Mouse (Mus musculus) frontal cortex, postnatal 10 days (tissue): ENCODE data around the gene Galnt7.
A peak's percentile ranks its signal among the peaks of the same experiment; 100 is the strongest.
"Not testable (repeated sequence)": the region's sequence is repeated elsewhere in the genome, so short reads cannot be mapped to it uniquely, and the experiment has no call there.

Source experiments
- DNase-seq, 2 experiments: peaks; one replicate each; pipeline ENCODE4 v3.0.0; 2022; ENCODE audit warnings: low spot score in 2 of 2, mixed read lengths in 1 of 2

The Galnt7 gene

DNA sequence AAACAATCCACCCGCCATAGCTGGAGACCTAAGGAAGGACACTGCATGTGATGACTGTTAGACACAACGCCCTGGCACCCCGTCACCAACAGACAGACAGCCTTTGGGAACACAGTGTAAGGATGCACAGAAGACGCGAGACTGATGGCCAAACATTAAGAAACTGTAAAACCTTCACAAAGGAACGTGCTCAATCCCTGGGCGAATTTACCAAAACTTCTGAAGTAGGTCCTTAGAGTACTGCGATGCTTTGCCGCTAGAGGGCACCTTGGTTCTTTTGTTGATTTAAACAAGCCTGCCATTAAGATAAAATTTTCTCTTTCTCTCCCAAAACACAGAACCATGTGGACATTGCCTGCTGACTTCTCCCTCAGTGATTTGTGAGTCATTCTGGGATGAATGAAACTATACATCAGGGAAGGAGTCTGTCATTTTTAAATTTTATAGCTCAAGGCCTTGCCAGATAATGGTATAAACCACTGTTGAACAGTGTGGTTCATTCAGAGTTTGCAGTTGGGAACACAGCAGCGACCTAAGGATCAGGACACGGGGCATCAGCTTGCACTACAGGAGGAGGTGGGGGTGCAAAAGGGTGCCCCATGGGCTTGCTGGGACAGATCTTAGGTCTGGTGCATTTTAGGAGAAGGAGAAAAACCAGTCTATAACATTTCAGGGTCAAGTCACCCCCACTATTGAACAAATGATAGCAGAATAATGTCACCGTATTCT is 112.6 kb downstream of the Galnt7 start:
- DNase-seq, result peak in 1 of 2 experiments; percentile 61

DNA sequence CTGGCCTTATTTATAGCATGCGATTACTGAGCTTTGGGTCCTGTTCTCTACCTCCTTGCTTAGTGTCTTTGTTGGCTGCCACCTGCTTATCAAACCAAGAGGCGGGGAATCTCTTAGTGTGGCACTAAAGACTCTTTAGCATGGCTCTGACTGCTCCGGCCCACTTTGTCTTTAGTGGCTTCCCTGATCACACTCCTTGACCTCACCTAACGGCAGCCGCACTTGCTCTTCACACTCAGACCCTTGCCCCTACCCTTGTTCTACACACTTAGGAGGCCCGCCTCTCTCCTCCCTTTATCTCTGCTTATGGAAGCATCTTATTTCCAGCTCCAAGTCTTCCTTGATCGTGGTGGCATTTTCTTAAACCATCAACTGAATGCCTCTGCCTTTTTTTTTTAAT is 114.2 kb downstream of the Galnt7 start:
- DNase-seq, result no peak

DNA sequence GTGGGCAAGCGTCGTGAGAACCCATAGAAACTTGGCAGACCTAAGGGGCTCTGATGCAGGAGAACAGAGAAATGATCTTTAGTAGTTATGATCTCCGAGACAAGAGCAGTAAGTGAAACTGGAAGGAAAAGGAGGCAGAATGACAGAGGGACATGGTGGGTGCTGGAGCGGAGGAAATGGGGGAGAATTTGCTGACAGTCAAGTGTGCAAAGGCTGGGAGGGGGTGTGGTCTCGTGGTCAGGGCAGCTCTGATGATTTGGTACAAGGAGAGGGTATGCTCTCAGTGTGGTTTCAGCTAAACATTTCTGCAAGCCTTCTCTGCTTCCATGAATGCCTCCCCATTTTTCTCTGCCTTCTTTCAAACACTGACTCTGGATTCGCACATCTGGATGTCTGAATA is 116.7 kb downstream of the Galnt7 start:
- no peak for DNase-seq

DNA sequence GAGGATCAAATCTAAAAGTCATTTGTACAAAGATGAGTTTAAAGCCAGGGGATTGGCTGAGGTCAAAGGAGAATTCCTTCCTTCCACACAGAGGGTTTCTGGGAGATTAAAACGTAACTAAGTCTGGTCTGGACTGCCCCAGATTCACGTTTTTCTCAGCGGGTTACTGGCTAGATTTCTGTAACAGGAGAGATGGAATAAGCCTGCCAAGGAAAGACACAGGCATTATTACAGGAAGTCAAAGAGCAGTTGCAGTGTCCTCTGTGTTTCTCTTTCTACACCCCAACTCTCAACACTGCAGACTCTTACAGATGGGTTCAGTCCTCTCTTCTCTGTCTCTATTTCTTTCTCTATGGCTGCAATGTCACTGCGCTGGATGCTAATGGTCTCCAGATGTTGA is 118.3 kb downstream of the Galnt7 start:
- DNase-seq, result no peak

- DNase-seq, result no peak
These were observed 119.7 kb downstream of the Galnt7 start for GRCm38 (mm10) chr8:57533106-57533505.

DNA sequence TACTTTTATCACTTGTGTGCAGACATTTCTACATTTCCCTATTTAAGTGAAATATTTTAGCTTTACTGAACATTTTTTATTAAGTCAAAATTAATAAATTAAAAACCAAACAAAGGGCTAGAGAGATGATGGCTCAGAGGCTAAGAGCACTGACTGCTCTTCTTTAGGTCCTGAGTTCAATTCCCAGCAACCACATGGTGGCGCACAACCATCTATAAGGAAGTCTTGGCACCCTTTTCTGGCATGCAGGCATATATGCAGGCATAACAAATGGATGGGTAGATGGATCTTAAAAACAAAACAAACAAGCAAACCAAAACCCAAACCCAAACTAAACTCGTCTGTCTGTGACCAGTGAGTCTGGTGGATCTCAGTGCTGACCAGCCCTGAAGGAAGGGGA is 120.6 kb downstream of the Galnt7 start:
- DNase-seq, result no peak

DNA sequence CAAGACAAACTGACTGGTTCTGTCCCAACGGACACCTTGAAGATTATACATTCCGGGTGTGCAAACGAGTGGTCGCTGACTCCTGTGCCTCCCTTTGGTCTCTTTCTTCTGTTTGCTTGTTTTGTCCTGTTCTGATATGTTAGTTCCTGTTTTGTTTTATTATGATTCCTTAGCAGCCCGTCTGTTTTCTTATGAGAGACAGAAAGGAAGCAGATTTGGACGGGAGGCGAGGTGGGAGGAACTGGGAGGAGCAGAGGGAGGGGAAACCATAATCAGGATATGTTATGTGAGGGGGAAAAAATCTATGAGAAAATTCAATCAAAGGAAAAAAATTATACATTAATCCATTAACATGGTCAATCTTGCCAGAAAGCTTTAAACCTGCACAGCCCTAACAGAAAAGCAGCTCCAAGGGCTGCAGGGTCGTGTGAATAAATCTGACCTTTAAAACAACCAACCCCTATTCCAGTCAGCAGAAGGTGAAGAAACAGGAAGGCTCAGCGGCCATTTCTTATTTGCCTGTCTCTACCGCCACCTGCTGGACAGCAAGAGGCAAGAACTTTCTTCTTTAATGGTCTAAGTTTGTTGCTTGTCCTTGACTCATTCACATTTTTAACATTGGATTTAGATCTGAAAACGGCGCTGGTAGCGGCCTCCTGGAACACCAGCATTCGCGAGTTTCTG is 122.0 kb downstream of the Galnt7 start:
- DNase-seq, result peak; percentile 44 to 78

DNA sequence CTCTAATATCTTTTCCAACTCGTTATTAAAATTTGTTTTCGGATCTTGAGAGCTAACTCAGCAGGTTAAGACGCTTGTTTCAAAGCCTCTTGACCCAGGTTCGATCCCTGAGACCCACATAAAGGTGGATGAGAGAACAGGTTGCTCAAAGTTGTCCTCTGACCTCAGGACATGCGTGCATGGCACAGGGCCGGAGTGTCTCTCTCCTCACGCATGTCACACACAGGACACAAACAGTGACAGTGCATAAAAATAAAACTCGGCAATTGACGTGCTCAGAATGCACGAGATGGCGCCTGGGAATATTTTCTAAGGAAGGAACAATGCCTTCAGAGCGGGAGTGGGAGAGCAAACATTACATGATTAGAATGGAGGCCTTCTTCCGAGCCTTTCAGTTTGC is 122.6 kb downstream of the Galnt7 start:
- DNase-seq, result no peak

DNA sequence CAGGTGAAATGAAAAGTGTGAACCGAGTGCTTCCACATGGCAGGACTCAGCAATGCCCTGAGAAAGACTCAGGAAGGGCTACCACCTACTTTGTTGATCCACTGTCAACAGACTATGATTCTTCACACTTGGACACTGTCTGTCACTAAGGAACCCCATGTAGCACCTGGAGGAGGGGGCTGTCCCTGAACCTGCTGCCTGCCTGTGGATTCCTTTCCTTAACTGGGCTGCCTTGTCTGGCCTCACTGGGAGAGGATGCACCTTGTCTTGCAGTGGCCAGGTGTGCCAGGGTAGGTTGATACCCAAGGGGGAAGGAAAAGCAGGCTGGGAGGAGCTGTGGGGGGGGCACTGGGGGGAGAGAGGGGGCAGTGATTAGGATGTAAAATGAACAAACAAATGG is 124.8 kb downstream of the Galnt7 start:
- no peak for DNase-seq

DNA sequence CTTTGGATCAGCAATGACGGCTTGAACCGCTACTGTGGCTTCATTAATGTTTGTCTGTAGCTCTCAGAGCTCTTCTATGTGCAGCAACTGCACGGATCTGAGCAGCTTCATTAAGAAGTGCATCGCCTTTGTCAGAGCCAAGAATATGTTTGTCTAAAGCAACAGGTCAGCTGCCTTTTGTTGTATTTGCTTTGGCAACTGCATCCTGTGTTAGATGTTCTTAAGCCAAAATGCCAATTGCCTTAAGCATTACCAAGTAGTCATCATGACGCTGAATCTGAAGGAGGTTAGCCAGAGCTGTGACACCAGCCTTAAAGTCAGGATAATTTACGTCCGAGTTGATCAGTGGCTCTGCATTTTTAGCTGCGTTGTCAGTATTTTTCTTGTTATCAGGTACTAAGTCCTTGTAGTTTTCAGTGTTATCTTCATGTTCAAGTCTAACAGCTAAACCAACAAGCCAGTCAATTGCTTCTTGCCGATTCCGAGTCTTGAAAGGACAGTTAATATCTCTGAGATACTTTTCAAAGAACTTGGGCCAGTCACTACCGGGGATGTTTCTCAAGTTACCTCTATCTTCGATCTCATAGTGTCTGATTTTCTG is 132.5 kb downstream of the Galnt7 start:
- DNase-seq, result no peak

- DNase-seq, result no peak
These were observed 135.1 kb downstream of the Galnt7 start for GRCm38 (mm10) chr8:57517723-57518122.

GRCm38 (mm10) chr8:57516685-57517084 is 136.1 kb downstream of the Galnt7 start:
- DNase-seq, result not testable (repeated sequence)

DNA sequence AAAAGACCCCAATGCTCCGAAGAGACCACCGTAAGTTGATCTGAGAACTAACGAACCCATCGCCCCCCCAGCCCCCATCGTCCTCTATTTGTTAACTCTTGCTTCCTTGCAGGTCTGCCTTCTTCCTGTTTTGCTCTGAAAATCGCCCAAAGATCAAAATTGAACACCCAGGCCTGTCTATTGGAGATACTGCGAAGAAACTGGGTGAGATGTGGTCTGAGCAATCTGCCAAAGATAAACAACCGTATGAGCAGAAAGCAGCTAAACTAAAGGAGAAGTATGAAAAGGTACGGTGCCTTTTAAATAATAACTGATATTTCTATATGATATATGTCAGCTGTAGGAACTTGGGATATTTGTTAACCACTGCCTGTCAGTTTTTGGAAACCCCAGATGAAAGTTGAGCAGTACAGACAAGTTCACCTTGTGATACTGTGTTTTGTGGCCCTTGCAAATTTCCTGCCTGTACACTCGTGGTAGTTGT is 139.6 kb downstream of the Galnt7 start:
- DNase-seq, result not testable (repeated sequence)

DNA sequence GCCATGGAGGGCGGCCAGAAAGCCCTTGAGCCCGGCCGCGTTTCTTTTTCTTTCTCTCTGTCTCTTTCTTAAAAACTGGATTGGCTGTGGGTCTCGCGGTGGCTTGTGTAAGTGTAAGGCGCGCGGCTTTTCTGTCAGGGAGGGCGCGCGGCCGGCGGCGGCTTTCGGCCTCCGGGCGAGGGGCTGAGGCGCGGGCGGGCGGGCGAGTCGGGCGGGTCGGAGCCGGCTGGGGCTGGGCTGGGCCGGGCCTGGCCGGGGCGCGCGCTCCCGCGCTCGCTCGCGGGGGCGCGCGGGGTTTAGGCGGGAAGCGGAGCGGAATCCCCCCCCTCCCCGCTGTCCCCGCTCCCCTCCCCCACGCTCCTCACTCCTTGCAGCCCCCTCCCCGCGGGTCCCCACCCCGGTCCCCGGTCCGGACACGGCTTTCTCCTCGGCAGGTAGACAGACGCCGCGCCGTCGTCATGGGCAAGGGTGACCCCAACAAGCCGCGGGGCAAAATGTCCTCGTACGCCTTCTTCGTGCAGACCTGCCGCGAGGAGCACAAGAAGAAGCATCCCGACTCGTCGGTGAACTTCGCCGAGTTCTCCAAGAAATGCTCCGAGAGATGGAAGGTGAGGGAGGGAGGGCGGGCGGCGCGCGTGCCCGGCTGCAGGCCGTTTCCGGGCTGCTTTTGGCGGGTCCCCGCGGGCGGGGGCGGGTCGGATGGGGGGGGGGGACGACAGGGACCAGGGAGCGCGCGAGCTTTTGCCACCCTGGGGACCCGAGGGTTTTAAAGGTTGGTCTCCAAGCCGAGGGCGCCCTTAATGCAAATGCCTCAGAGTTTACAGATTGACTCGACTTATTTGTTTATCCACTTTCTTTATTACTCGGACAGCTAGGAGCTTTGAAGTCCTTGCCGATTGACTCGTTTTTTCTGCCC is 140.4 kb downstream of the Galnt7 start:
- DNase-seq, result no peak

- peak; percentile 99 to 100 for DNase-seq
These were observed 141.3 kb downstream of the Galnt7 start, which contains the start of gene Hmgb2 for GRCm38 (mm10) chr8:57511316-57512118. TSS of gene Hmgb2 (plus strand) at chr8:57511907.

DNA sequence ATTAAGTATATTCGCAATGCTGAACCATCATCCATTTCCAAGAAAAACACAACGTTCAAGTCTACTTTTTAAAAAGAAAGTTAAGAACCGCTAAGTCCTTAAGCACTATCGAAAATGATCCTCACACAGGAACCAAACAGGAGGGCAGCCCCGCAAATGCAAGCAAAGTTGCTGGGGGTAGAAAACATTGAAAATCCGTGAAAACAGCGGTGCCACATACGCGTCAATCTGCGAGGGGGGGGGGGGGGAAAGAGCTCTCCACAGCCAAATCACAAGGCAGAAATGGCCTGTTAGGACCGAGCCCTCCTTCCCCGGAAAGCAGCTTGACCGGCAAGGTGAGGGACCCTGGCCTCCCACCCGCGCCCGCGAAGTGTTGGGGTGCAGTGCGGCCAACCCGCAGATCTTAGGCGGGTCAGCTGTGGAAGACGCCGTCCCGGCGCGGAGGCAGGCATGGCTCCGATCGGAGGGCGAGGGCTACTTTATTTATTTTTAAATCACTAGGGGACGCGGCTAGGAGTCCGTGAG is 142.0 kb downstream of the Galnt7 start:
- no peak for DNase-seq

GRCm38 (mm10) chr8:57508657-57509056 is 144.2 kb downstream of the Galnt7 start:
- no peak for DNase-seq

- DNase-seq, result peak in 1 of 2 experiments; percentile 0
These were observed 145.2 kb downstream of the Galnt7 start for GRCm38 (mm10) chr8:57507556-57508063.

DNA sequence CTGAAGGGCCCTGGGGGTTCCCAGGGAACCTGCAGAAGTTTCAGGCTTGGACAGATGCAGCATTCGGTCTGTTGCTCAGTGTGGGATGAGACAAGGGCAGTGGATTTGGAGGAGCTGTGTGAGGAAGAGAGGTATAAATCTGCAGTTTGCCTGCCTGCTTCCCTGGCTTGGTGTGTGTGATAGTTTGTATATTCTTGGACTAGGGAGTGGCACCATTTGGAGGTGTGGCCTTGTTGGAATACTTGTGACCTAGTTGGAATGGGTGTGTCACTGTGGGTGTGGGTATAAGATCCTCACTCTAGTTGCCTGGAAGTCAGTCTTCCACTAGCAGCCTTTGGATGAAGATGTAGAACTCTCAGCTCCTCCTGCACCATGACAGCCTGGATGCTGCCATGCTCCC is 147.3 kb downstream of the Galnt7 start:
- not testable (repeated sequence) for DNase-seq

DNA sequence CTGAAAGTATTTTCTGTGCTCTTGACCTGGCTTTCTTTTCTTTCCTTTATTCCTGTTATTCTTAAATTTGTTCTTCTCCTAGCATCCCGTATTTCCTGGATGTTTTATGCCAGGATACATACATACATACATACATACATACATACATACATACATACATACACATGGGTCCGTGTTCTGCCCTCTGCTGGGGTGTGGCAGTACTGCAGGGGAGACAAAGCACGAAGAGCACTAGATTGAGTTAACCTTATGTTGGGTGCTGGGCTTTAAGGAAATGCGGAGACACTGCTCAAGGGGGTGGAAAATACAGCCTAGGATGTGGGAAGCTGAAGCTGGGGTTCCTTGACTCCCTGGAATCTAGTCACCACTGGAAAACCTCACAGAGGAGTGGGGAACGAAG is 149.2 kb downstream of the Galnt7 start:
- DNase-seq, result peak in 1 of 2 experiments; percentile 40
